Mouse (Mus musculus) ES-Bruce4 (cell line): Measurements from ENCODE around the gene Cep128. TPM values are rescaled to one million over a fixed set of nuclear protein-coding genes. Genes with fewer than 3 reads are reported as not detected.

ENCODE experiments used
- H3K27ac ChIP-seq: 2 replicates; pipeline ENCODE4 v1.5.1; 2012; ENCODE audit warnings: low read length, inconsistent platforms; ENCODE audit not compliant: insufficient read depth
- H3K27me3 ChIP-seq: 2 replicates; pipeline ENCODE4 v1.6.1; 2012; ENCODE audit warnings: mild to moderate bottlenecking, low read length, inconsistent platforms; ENCODE audit not compliant: control insufficient read depth, poor library complexity, insufficient read depth, severe bottlenecking
- H3K36me3 ChIP-seq: 2 replicates; pipeline ENCODE4 v1.6.1; 2012; ENCODE audit warnings: inconsistent platforms, mild to moderate bottlenecking, low read length, moderate library complexity; ENCODE audit not compliant: control insufficient read depth, poor library complexity, insufficient read depth, severe bottlenecking
- H3K4me1 ChIP-seq: one replicate; pipeline ENCODE4 v1.8.1; 2011; ENCODE audit warnings: low read length; ENCODE audit not compliant: control insufficient read depth, insufficient read depth
- H3K4me3 ChIP-seq: 2 replicates; pipeline ENCODE4 v1.5.1; 2011; ENCODE audit warnings: low read depth, mild to moderate bottlenecking, low read length
- H3K9ac ChIP-seq: 2 replicates; pipeline ENCODE4 v1.6.1; 2012; ENCODE audit warnings: low read depth, mild to moderate bottlenecking, inconsistent platforms; ENCODE audit not compliant: poor library complexity, severe bottlenecking
- H3K9me3 ChIP-seq: replicated peaks from 2 replicates; pipeline ENCODE4 v1.6.1; 2012; ENCODE audit warnings: mild to moderate bottlenecking, low read length, inconsistent platforms; ENCODE audit not compliant: control insufficient read depth, poor library complexity, insufficient read depth, severe bottlenecking
- CTCF ChIP-seq: IDR thresholded peaks from one replicate; pipeline ENCODE4 v1.8.1; 2011; ENCODE audit warnings: low read depth, low read length
- EP300 ChIP-seq: IDR thresholded peaks from 2 replicates; pipeline ENCODE4 v1.6.1; 2011; ENCODE audit warnings: low read depth, low read length; ENCODE audit not compliant: insufficient read depth
- POLR2A ChIP-seq: IDR thresholded peaks from one replicate; pipeline ENCODE4 v1.8.1; 2011; ENCODE audit warnings: low read length; ENCODE audit not compliant: insufficient read depth
- polyA plus RNA-seq: library from polyadenylated mRNA; stranded (reverse); fragments of >200 nt; gene quantifications from 2 replicates; pipeline ENCODE4 v1.2.4, GENCODE M21; 2011; ENCODE audit warnings: low read depth; ENCODE audit not compliant: missing spikeins, insufficient read depth, insufficient read length

Cep128 gene
- polyA plus RNA-seq, 1 experiment = 18.3 TPM

GRCm38 (mm10) chr12:91298700-91299099, 85.5 kb downstream of the Cep128 start:
- Histone ChIP-seq H3K36me3 (no peaks in the 10 kb centered on the region), H3K9me3 (no peaks in the 10 kb centered on the region), H3K9ac (no peak overlapping the region), H3K27me3 (no peaks in the 10 kb centered on the region), H3K27ac (no peak overlapping the region), H3K4me1 (no peaks in the 10 kb centered on the region), H3K4me3 (no peak overlapping the region)
- no peak for TF ChIP-seq CTCF
- no peak for TF ChIP-seq POLR2A
- no peak for TF ChIP-seq EP300

DNA sequence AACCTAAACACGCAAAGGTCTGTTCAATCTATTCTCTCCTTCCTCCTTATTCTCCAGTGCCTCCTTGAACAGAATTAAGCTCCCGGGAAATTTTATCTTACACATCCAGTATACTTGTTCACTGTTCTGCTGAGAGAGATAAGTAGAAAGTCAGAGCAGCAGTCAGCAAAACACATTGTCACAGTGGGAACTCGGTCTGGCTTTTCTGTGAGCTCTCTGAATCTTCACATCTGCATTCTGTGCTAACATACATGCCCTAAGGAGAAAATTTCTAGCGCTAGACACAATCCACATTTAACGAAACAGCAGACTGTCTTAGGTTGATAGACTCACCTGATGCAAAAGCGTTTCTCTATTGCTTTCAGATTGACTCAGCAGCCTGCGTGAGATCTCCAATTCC, 88.3 kb downstream of the Cep128 start:
- Histone ChIP-seq H3K9me3 (no peaks in the 10 kb centered on the region), H3K36me3 (no peaks in the 10 kb centered on the region), H3K4me1 (no peaks in the 10 kb centered on the region), H3K27me3 (no peaks in the 10 kb centered on the region), H3K27ac (no peak overlapping the region), H3K9ac (no peak overlapping the region), H3K4me3 (no peak overlapping the region)
- TF ChIP-seq EP300 (no peak), POLR2A (no peak), CTCF (no peak)

GRCm38 (mm10) chr12:91295436-91295835, 88.8 kb downstream of the Cep128 start:
- Histone ChIP-seq H3K9me3 (no peaks in the 10 kb centered on the region), H3K36me3 (no peaks in the 10 kb centered on the region), H3K27me3 (no peaks in the 10 kb centered on the region), H3K27ac (no peak overlapping the region), H3K9ac (no peak overlapping the region), H3K4me3 (no peak overlapping the region), H3K4me1 (no peaks in the 10 kb centered on the region)
- TF ChIP-seq EP300 (no peak), CTCF (no peak), POLR2A (no peak)

- Histone ChIP-seq H3K4me1 (no peaks in the 10 kb centered on the region), H3K27ac (no peak overlapping the region), H3K4me3 (no peak overlapping the region), H3K9me3 (no peaks in the 10 kb centered on the region), H3K36me3 (no peaks in the 10 kb centered on the region), H3K9ac (no peak overlapping the region), H3K27me3 (no peaks in the 10 kb centered on the region)
- no peak for TF ChIP-seq CTCF
Observed at GRCm38 (mm10) chr12:91273936-91274335, 110.3 kb downstream of the Cep128 start.

- H3K4me3 ChIP-seq = no peak overlapping the region
- no peak overlapping the region for H3K9ac ChIP-seq
- H3K27ac ChIP-seq = no peak overlapping the region
- H3K36me3 ChIP-seq = no peaks in the 10 kb centered on the region
- H3K27me3 ChIP-seq = no peaks in the 10 kb centered on the region
- TF ChIP-seq EP300 = no peak
- no peak for TF ChIP-seq POLR2A
- TF ChIP-seq CTCF = no peak
- no peaks in the 10 kb centered on the region for H3K9me3 ChIP-seq
- H3K4me1 ChIP-seq = no peaks in the 10 kb centered on the region
Observed at GRCm38 (mm10) chr12:91269634-91270033, 114.6 kb downstream of the Cep128 start.

DNA sequence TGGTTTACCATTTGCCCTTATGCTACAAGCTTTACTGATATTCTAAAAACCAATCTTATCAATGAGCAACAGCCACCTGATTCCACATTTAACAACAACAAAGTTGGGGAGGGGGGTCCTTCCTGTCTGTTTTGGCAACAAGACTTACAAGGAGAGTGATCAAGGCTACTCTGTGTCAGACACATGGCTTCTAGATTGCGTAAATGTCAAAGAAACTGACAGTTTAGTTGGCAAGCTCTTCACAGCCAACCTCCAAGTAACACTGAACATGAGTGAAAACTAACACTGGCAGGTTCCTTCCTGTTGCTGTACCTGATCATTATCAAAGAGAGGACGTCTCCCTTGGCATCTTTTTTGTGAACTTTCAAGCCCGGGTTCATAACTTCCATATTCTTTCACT, 115.2 kb downstream of the Cep128 start:
- H3K9ac ChIP-seq = no peak overlapping the region
- H3K9me3 ChIP-seq = no peaks in the 10 kb centered on the region
- no peaks in the 10 kb centered on the region for H3K27me3 ChIP-seq
- H3K36me3 ChIP-seq = no peaks in the 10 kb centered on the region
- no peak overlapping the region for H3K27ac ChIP-seq
- no peak overlapping the region for H3K4me3 ChIP-seq
- no peak for TF ChIP-seq CTCF
- no peaks in the 10 kb centered on the region for H3K4me1 ChIP-seq

- TF ChIP-seq POLR2A (no peak), EP300 (no peak), CTCF (no peak)
- H3K4me1 ChIP-seq = no peaks in the 10 kb centered on the region
Observed at GRCm38 (mm10) chr12:91266014-91266413, 118.2 kb downstream of the Cep128 start.

More at GRCm38 (mm10) chr12:91266014-91266413, 118.2 kb downstream of the Cep128 start:
- Histone ChIP-seq H3K27me3 (no peaks in the 10 kb centered on the region), H3K4me3 (no peak overlapping the region), H3K36me3 (no peaks in the 10 kb centered on the region), H3K27ac (no peak overlapping the region), H3K9me3 (no peaks in the 10 kb centered on the region), H3K9ac (no peak overlapping the region)
